Mouse (Mus musculus): ENCODE data around the gene Chchd3. TPM values are rescaled to one million over a fixed set of nuclear protein-coding genes. Genes with fewer than 3 reads are reported as not detected.

The Chchd3 gene
- polyA plus RNA-seq, 1 experiment from 2014 or later = 135 TPM

DNA sequence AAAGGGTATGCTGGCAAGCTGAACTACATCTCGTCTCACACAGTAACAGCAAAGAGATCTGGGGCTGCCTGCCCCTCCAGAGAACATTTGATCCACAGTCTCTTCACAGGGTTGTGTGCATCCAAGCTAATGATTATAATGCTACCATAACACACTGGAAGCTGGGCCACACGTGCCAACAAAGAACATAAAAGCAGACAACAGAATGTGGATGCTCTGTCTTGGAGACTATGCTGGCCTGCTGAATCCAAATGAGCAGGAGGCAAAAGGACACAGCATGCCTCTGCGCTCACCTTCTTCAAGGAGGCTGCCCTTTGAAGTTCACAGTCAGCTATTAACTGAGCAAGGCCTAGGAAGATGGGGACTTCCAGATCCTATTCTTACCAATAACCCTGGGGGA, 98.6 kb downstream of the Chchd3 start:
- 68% methylated on average over 3 of the region's 3 CpGs for WGBS
- DNase-seq (ENCODE audit: low spot score) = no peak
- no peak overlapping the region for H3K27ac ChIP-seq (ENCODE audit: low read depth, low read length)
- ATAC-seq (replicated peaks; ENCODE audit: low FRiP score) = no peak
- H3K9ac ChIP-seq (ENCODE audit: low read length) = no peak overlapping the region
- no peak overlapping the region for H3K4me3 ChIP-seq (ENCODE audit: low read depth, low read length)
- no peaks in the 10 kb centered on the region for H3K4me1 ChIP-seq (replicated peaks; ENCODE audit: control insufficient read depth, insufficient read depth, low read length)
- no peaks in the 10 kb centered on the region for H3K36me3 ChIP-seq (ENCODE audit: control insufficient read depth, insufficient read depth, low read length)
- no peaks in the 10 kb centered on the region for H3K9me3 ChIP-seq (ENCODE audit: control insufficient read depth, low read length)
- H3K4me2 ChIP-seq (ENCODE audit: low read depth, low read length, severe bottlenecking) = no peak overlapping the region
- no peaks in the 10 kb centered on the region for H3K27me3 ChIP-seq (ENCODE audit: control insufficient read depth, insufficient read depth, low read length)

DNA sequence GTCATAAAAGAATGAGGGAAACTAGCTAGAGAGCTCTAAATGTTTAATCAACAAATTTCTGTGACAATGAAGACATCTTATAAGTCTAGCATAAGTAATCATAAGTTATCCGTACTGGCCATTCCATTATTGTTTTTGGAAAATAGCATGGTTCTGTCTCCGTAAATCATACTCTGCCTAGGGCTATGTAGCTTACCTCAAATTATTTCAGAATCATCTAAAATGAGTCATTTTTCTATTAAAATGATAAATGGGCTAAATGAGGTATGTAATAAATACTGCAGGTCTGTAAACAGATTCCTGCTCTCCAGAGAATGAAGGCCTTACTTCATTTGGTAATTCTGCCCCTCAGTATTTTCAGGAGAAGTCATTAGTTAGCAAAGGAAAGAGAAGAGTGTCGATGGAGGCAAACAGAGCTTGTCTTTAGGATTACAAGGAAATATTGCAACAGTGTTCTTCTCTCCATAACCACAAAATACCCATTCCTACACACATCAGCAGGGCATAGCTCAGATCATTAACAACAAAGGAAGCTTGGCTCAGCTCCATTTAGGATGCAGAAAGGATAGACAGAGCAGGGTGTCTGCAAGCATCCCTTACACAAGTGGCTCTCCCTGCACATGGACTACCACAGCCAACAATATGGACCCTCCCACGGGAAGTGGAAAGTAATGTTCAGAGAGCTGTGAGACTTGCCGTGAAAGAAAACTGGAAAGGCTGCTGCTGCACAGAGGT, 100.1 kb downstream of the Chchd3 start:
- DNase-seq (ENCODE audit: low spot score) (no peak), ATAC-seq (replicated peaks; ENCODE audit: low FRiP score) (no peak)
- Histone ChIP-seq H3K9me3 (ENCODE audit: control insufficient read depth, low read length) (no peaks in the 10 kb centered on the region), H3K4me1 (replicated peaks; ENCODE audit: control insufficient read depth, insufficient read depth, low read length) (no peaks in the 10 kb centered on the region), H3K27ac (ENCODE audit: low read depth, low read length) (no peak overlapping the region), H3K4me2 (ENCODE audit: low read depth, low read length, severe bottlenecking) (no peak overlapping the region), H3K36me3 (ENCODE audit: control insufficient read depth, insufficient read depth, low read length) (no peaks in the 10 kb centered on the region), H3K9ac (ENCODE audit: low read length) (no peak overlapping the region), H3K27me3 (ENCODE audit: control insufficient read depth, insufficient read depth, low read length) (no peaks in the 10 kb centered on the region), H3K4me3 (ENCODE audit: low read depth, low read length) (no peak overlapping the region)
- 69% methylated on average over 5 of the region's 5 CpGs for WGBS

DNA sequence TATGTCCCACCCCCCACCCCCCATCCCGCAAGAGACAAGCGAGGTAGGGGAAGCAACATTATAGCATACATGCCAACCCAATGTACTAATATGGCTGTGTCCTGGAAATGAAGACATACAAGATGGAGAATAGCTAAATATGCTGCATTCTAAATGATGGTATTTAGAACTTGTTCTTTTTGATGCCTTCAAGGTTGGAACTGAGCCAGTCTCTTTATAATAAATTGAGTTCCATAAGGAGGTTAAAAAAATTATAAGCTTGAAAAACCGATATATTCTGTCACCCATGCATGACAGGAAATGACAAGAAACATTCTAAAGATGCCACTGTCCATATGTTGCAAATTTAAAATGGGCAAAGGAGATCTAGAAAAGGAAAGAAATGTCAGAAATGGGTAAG, 104.6 kb downstream of the Chchd3 start:
- no peaks in the 10 kb centered on the region for H3K9me3 ChIP-seq (ENCODE audit: control insufficient read depth, low read length)
- ATAC-seq (replicated peaks; ENCODE audit: low FRiP score) (no peak), DNase-seq (ENCODE audit: low spot score) (no peak)
- no peaks in the 10 kb centered on the region for H3K27me3 ChIP-seq (ENCODE audit: control insufficient read depth, insufficient read depth, low read length)
- no peak overlapping the region for H3K9ac ChIP-seq (ENCODE audit: low read length)
- no peak overlapping the region for H3K4me3 ChIP-seq (ENCODE audit: low read depth, low read length)
- WGBS = 71% methylated on average over 3 of the region's 3 CpGs
- H3K27ac ChIP-seq (ENCODE audit: low read depth, low read length) = no peak overlapping the region
- H3K4me2 ChIP-seq (ENCODE audit: low read depth, low read length, severe bottlenecking) = no peak overlapping the region
- no peaks in the 10 kb centered on the region for H3K36me3 ChIP-seq (ENCODE audit: control insufficient read depth, insufficient read depth, low read length)
- H3K4me1 ChIP-seq (replicated peaks; ENCODE audit: control insufficient read depth, insufficient read depth, low read length) = no peaks in the 10 kb centered on the region

DNA sequence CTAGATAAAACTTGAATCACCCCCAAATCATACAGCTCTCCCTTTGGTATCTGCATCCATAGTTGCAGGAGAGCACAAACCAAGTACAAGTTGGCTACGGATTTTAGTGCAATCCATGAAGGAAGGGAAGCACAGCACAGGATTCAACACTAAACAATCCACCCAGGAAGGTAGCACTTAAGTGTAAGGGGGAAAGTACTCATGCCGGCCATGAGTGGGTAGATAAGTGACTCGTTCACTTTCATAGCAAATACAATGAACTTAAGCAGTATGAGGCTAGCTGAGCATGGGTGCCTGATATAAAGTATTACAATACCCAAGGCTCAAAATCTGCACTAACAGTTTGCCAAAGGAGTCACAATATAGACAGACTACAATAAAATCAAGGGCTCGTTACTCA, 109.1 kb downstream of the Chchd3 start:
- H3K9me3 ChIP-seq (ENCODE audit: control insufficient read depth, low read length) = no peaks in the 10 kb centered on the region
- H3K27ac ChIP-seq (ENCODE audit: low read depth, low read length) = no peak overlapping the region
- 77% methylated on average over 4 of the region's 4 CpGs for WGBS
- no peak overlapping the region for H3K4me3 ChIP-seq (ENCODE audit: low read depth, low read length)
- no peak overlapping the region for H3K4me2 ChIP-seq (ENCODE audit: low read depth, low read length, severe bottlenecking)
- ATAC-seq (replicated peaks; ENCODE audit: low FRiP score) (no peak), DNase-seq (ENCODE audit: low spot score) (no peak)
- H3K27me3 ChIP-seq (ENCODE audit: control insufficient read depth, insufficient read depth, low read length) = no peaks in the 10 kb centered on the region
- no peak overlapping the region for H3K9ac ChIP-seq (ENCODE audit: low read length)
- no peaks in the 10 kb centered on the region for H3K36me3 ChIP-seq (ENCODE audit: control insufficient read depth, insufficient read depth, low read length)
- H3K4me1 ChIP-seq (replicated peaks; ENCODE audit: control insufficient read depth, insufficient read depth, low read length) = no peaks in the 10 kb centered on the region

DNA sequence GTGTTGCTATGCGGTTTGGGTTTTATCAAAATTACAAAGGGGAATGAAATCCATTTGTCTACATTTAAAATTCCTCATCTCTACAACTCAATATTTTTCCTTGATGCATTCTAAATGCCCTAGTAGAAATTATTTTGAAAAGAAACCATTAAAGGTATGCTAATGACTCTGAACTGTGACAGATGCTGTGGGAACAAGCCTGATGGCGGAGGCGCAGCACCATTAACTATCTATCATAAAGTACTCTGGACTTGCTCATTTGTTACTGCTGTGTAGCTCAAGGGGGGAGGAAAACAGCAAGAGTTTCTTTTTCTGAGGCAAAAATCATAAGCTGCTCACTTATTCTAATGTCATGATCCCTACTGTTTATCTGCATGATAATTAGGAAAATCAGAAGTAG, 110.4 kb downstream of the Chchd3 start:
- Histone ChIP-seq H3K4me1 (replicated peaks; ENCODE audit: control insufficient read depth, insufficient read depth, low read length) (no peaks in the 10 kb centered on the region), H3K36me3 (ENCODE audit: control insufficient read depth, insufficient read depth, low read length) (no peaks in the 10 kb centered on the region), H3K27ac (ENCODE audit: low read depth, low read length) (no peak overlapping the region), H3K27me3 (ENCODE audit: control insufficient read depth, insufficient read depth, low read length) (no peaks in the 10 kb centered on the region), H3K9me3 (ENCODE audit: control insufficient read depth, low read length) (no peaks in the 10 kb centered on the region), H3K9ac (ENCODE audit: low read length) (no peak overlapping the region), H3K4me3 (ENCODE audit: low read depth, low read length) (no peak overlapping the region), H3K4me2 (ENCODE audit: low read depth, low read length, severe bottlenecking) (no peak overlapping the region)
- 87% methylated on average over 3 of the region's 3 CpGs for WGBS
- no peak for DNase-seq (ENCODE audit: low spot score)
- ATAC-seq (replicated peaks; ENCODE audit: low FRiP score) = no peak

- H3K4me1 ChIP-seq (replicated peaks; ENCODE audit: control insufficient read depth, insufficient read depth, low read length) = no peaks in the 10 kb centered on the region
- H3K9ac ChIP-seq (ENCODE audit: low read length) = no peak overlapping the region
- H3K27me3 ChIP-seq (ENCODE audit: control insufficient read depth, insufficient read depth, low read length) = no peaks in the 10 kb centered on the region
- DNase-seq (ENCODE audit: low spot score) (no peak), ATAC-seq (replicated peaks; ENCODE audit: low FRiP score) (no peak)
- 70% methylated on average over 6 of the region's 6 CpGs for WGBS
- H3K27ac ChIP-seq (ENCODE audit: low read depth, low read length) = no peak overlapping the region
- H3K9me3 ChIP-seq (ENCODE audit: control insufficient read depth, low read length) = no peaks in the 10 kb centered on the region
- H3K4me2 ChIP-seq (ENCODE audit: low read depth, low read length, severe bottlenecking) = no peak overlapping the region
- H3K4me3 ChIP-seq (ENCODE audit: low read depth, low read length) = no peak overlapping the region
- H3K36me3 ChIP-seq (ENCODE audit: control insufficient read depth, insufficient read depth, low read length) = no peaks in the 10 kb centered on the region
Observed at GRCm38 (mm10) chr6:32947225-32947624, 112.8 kb downstream of the Chchd3 start.

GRCm38 (mm10) chr6:32944956-32945355, 115.1 kb downstream of the Chchd3 start:
- Histone ChIP-seq H3K27me3 (ENCODE audit: control insufficient read depth, insufficient read depth, low read length) (no peaks in the 10 kb centered on the region), H3K4me3 (ENCODE audit: low read depth, low read length) (no peak overlapping the region), H3K9me3 (ENCODE audit: control insufficient read depth, low read length) (no peaks in the 10 kb centered on the region), H3K27ac (ENCODE audit: low read depth, low read length) (no peak overlapping the region), H3K4me1 (replicated peaks; ENCODE audit: control insufficient read depth, insufficient read depth, low read length) (no peaks in the 10 kb centered on the region), H3K36me3 (ENCODE audit: control insufficient read depth, insufficient read depth, low read length) (no peaks in the 10 kb centered on the region), H3K4me2 (ENCODE audit: low read depth, low read length, severe bottlenecking) (no peak overlapping the region), H3K9ac (ENCODE audit: low read length) (no peak overlapping the region)
- ATAC-seq (replicated peaks; ENCODE audit: low FRiP score) (no peak), DNase-seq (ENCODE audit: low spot score) (no peak)
- WGBS = 77% methylated on average over 1 of the region's 1 CpGs

DNA sequence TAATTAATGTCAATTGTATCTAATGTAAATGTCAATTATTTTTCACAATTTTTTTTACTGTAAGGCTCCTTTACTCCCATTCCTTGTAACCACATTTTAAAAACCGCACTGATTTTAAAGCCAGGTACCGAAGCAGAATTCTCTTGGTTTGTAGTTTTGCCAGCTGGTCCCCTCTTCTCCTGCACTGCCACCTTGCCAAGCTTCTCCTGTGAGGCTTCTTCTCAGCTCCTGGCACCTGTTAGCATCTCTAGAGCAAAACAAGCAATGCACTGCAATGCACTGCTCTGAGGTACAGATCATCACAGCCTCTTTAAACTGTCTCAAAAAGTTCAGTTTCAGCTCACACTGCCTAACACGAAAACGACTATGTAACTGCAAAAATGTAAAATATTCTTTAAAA, 116.4 kb downstream of the Chchd3 start:
- Histone ChIP-seq H3K4me1 (replicated peaks; ENCODE audit: control insufficient read depth, insufficient read depth, low read length) (no peaks in the 10 kb centered on the region), H3K4me3 (ENCODE audit: low read depth, low read length) (no peak overlapping the region), H3K9me3 (ENCODE audit: control insufficient read depth, low read length) (no peaks in the 10 kb centered on the region), H3K4me2 (ENCODE audit: low read depth, low read length, severe bottlenecking) (no peak overlapping the region), H3K9ac (ENCODE audit: low read length) (no peak overlapping the region), H3K27ac (ENCODE audit: low read depth, low read length) (no peak overlapping the region), H3K36me3 (ENCODE audit: control insufficient read depth, insufficient read depth, low read length) (no peaks in the 10 kb centered on the region), H3K27me3 (ENCODE audit: control insufficient read depth, insufficient read depth, low read length) (no peaks in the 10 kb centered on the region)
- WGBS = 92% methylated on average over 4 of the region's 4 CpGs
- no peak for ATAC-seq (replicated peaks; ENCODE audit: low FRiP score)
- no peak for DNase-seq (ENCODE audit: low spot score)

- H3K36me3 ChIP-seq (ENCODE audit: control insufficient read depth, insufficient read depth, low read length) = no peaks in the 10 kb centered on the region
- H3K4me3 ChIP-seq (ENCODE audit: low read depth, low read length) = no peak overlapping the region
- H3K4me2 ChIP-seq (ENCODE audit: low read depth, low read length, severe bottlenecking) = no peak overlapping the region
- H3K9ac ChIP-seq (ENCODE audit: low read length) = no peak overlapping the region
- no peak for ATAC-seq (replicated peaks; ENCODE audit: low FRiP score)
- peaks cover 6% of the 10 kb centered on the region; the same call in 1 of the 2 replicates for H3K4me1 ChIP-seq (replicated peaks; ENCODE audit: control insufficient read depth, insufficient read depth, low read length)
- no peaks in the 10 kb centered on the region for H3K27me3 ChIP-seq (ENCODE audit: control insufficient read depth, insufficient read depth, low read length)
- 77% methylated on average over 11 of the region's 11 CpGs for WGBS
- H3K27ac ChIP-seq (ENCODE audit: low read depth, low read length) = no peak overlapping the region
- no peaks in the 10 kb centered on the region for H3K9me3 ChIP-seq (ENCODE audit: control insufficient read depth, low read length)
- no peak for DNase-seq (ENCODE audit: low spot score)
Observed at GRCm38 (mm10) chr6:32940299-32940698, 119.8 kb downstream of the Chchd3 start.
